Mouse (Mus musculus): ENCODE measurements at regions not wholly inside any gene's neighbourhood (a gene's known extent, or its start where the extent isn't known, plus 50 kb on each side); places are given as distances from the start of the nearest gene placed in this dataset.

DNA sequence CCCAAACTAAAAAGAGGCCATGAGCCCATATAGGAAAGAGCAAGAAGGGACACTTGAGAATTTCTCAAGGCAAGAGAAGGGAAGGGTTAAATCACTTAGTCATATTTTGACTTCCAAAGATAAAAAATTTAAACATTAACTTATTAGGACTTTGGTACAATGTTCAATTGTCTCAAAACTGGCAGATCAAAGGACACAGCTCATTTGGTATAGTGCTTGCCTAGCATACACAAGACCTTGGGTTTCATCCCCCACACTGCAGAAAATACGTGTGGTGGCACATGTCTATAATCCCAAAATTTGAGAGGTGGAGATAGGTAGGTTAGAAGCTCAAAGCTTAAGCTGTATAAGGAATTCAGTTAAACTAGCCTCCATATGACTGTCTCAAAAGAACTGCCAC lies 658.4 kb upstream of the Pfkp start:
- DNase-seq = no peak

DNA sequence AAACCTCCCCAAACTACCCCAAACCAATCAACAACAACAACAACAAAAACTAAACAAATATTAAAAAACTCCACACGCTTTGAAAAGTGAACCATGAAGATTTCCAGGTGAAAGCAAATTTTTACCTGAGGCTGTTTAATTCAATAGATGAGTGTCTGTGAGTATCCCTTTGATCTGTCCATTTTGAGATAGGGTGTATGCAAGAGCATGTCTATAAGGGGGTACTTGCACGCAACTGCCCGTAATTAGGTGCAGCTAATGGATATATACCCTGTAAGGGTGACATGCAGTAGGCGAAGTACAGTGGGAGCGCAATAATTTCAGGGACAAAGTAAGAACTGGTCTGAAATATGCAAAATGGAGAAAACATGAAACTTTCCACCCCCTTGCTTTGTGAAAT lies 658.8 kb upstream of the Pfkp start:
- no peak for DNase-seq

DNA sequence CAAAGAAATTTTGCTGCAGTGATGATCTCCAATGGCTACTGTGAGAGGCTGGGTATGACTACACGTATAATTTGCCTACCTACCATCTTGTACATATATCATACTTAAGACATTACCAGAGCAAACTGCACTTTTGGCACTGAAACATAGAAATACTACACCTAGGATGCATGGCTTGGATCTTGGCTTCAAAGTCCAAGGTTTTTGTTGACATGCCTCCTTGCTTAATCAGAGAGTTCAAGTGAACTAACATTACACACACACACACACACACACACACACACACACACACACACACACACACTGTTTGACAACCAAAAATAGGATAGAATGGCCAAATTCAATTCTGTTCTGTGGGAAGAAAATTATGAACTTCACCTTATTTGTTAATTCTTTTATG lies 664.9 kb upstream of the Pfkp start:
- no peak for DNase-seq

DNA sequence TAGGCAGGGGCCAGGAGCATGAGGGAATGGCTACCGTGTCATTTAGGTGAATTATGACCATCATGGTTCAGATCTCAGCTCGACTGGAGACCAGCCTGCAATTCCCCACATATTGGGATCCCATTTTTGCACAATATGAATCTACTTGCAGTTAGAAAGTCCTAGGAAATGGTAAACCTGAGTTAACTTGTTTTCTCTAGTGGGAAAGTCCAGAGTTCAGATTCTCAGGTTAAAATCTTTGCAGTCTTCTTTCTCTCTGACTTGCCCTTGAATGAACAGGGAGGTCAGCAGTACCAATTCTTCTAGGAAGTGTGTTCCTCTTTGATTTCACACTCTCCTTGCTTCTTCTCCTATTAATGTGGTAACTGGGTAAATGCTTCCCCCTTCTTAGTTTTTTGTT lies 681.6 kb upstream of the Pfkp start:
- DNase-seq = no peak

DNA sequence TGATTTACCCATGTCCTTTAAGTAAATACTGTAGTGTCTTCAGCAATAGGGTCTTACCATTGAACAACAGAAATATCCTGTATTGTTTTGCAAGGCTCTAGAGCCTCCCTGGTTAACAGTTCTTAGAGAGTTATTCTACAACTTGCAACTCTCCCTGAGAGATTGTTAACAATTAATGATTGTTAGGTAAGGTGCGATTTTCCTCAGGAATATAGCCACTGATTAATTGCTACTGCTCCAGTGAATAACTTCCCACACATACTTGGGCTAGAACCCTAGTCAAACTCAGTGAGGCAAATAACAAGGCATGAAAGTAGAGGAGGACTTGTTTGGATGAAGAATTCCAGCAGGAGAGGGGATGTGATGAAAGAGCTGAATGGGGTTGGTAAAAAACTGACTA lies 697.2 kb upstream of the Pfkp start:
- no peak for DNase-seq

DNA sequence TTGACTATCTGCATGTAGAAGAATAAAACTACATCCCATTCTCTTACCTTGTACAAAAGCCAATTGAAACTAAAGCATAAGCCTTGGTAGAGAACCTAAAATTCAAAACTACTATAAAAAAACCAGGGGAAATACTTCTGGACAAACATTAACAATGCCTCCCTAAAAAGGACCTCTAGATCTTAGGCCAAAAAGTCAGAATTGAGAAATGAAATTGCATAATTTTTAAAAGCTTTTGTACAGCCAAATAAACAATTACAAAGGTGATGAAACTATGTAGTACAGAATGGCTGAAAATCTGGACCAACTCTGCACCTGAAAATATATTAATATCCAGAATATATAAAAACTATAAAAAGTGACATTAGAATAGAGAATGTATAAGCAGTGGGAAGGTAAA lies 699.9 kb upstream of the Pfkp start:
- no peak for DNase-seq

DNA sequence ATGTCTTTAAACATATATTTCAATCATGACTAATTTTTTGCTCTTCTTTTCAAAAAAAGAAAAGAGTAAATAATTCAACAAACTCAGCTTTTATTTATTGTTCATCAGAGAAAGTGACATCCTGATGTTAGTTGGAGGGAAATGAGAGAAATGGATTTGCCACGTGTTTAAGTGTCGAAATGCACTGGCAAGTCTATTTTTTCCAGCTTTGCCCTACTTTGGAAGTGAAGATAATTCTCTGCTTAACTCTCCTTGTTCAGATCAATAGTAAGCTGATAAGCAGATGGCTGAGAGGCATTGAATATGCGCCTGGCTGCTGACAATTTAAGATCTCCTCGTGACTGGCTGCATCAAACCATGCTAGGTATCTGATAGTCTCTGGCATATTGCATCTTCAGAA lies 704.4 kb upstream of the Pfkp start:
- no peak for DNase-seq

DNA sequence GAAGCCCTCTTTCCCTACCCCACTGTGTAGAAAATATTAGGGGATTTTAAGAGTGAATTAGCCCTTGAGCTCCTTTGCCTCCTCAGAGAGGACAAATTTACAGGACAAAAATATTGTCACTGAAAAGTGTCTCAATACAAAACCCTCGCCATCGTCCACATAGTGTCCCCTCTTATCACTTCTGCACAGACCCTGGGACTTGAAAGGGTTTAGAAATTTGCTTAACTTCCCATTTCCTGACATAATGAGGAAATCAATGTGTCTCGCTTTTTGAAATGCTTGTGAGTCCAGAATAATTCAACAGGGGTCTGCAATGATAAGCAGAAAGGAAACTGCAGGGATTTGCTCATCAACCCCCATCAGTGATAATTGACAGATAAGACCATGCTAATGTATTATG lies 708.5 kb upstream of the Pfkp start:
- no peak for DNase-seq

DNA sequence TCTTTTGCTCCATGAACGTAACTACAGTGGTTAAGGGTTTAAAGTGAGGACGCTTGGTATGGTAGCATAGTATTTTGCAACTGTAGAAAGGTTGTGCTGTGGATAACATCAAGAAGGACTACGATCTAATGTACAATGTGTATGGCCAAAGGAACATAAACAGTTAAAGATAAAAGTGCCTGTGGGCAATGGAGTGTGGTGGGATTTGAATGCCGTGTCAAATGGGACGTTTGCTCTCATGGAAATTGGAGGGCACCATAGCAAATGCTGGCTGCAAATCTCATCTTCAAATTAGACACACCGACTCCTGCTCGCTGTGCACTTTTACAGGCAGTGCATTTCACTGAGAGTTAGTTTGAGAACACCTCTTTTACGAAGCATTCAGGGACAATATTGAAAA lies 725.0 kb upstream of the Pfkp start:
- DNase-seq = no peak

DNA sequence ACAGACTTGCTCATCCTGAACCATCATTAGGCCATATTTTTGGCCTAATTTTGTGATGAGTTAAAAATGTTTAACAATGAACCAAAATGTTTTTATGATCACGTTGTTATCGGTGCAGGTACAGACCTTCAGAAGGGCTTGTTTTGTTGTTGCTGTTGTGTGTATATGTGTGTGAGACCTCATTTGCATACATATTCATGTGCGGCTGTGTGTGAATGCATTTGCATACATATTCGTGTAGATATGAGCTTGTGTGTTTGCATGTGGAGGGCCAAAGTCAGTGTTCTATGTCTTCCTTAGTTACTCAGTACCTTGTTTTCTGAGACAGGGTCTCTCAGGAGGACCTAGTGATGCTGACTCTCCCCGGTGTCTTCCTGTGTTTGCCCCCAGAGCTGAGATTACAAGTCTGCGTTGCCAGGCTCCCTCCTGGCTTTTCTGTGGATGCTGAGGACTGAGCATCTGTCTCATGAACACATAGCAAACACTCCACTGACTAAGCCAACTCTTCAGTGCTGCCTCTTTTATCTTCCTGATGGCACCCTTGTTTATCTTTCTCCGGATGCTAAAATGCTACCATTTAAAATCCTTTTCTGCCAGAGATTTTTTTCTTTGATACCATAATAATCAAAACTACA lies 726.5 kb upstream of the Pfkp start:
- DNase-seq = no peak

DNA sequence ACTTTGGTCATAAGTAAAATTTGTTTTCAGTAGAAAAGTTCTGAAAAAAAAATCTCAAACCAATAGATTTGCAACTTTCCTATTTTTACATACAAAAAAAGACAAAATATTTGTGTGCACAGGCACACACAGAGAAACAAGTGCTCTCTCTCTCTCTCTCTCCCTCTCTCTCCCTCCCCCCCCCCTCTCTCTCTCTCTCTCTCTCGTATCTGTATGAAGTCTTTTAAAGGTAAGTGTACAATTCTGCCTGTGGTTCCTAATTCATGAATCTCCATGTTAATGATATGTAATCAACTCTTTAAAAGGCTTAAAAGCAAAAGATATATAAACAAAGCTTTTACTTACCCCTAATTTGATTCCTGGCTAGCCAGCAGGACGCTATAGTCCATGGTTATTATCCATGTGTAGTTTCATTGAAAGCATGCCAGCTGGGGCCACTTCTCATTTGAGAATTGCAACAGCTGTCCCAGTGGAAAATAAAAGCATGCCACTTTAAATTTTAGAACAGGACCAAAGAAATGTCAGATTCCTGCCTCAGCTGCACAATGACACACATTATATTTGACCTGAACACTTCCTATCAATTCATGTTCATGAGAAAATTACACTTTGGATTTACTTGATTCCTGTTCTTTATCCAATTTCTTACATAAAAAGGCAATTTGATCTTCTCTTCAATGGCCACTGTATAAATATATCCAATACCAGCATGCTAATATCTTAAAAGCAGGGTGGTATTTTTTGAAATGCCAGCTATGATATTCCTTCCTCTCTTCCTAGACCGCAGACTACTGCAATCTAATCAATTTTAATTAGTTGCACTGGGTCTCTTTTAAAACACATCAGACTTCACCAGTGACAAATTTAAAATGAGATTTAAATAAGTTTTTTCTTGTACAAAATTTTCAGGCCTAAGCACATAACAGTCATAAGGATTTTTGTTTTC lies 766.0 kb upstream of the Pfkp start:
- DNase-seq = peak; percentile 21

DNA sequence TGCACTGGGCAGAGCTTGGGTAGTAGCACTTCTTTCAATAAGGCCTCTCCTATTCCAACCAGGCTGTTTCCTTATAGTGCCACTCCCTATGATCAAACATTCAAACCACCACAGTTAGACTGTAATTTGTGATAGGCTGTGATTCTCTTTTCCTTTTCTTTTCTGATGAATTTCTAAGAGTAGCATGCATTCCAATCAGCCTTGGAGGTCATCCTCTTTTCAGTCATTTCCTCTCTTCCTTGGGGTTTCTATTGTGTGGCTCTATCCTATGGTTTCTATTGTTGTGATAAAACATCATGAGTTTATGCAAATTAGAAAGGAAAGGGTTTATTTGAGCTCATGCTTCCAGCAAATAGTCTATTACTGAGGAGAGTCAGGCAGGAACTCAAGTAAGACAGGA lies 774.9 kb upstream of the Adarb2 start:
- no peak for DNase-seq

DNA sequence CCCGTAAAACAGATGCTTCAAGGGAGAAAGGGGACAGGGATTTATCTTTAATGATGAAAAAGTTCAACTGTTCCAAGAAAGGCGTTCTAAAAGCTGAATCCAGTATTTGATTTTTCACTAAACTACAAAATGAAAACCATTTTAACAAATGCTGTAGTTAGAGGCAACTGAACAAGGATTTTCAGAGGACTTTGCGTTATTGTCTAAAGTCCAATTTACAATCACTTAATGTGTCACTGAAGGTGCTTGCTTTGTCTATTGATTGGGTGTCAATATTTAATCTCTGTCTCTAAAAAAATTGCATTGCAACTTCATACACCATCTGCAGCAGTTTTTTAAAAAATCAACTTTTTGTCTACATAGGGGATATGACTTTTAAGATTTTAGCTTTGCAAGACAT lies 773.4 kb upstream of the Adarb2 start:
- DNase-seq = no peak

DNA sequence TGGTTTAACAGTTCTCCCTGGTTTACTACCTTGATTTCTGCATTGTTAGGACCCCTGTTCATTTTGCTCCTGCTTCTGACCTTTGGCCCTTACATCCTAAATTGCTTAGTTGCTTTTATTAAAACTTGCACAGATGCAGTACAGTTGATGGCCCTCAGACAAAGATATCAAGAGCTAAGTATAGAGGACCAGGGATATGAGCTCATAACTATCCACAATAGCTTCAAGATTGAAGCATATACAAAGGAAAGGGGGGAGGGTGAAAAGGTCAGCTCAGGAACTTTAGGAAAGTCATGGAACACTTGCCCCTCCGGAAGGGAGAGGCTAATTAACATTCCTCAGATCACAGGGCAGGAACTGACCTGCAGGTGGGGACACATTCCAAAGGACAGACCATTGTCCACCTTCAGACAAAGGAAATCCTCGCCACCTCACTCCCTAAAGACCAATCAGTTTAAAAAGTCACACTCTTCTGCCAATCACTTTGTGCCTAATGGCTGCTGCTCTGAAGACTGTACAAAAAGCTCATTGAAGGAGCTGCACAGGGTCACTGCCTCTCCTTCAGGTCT lies 751.1 kb upstream of the Adarb2 start:
- DNase-seq = no peak

DNA sequence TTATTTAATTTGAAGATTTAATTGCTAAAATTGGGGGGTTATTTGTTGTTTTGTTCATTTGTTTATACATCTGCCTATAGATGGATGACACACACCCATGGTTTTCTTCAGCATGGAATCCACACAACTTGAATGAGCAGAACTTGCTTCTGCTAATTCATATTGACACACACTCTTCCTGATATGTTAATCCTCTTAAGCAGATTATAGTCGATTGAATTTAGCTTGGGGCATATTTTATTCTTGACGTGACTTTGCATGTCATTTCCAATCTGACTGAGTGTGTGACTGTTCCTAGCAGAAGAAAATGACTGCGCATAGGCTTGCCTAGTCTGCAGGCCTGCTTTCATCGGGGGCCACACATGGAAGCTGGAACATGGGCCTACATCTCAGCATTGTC lies 727.0 kb upstream of the Adarb2 start:
- DNase-seq = no peak

DNA sequence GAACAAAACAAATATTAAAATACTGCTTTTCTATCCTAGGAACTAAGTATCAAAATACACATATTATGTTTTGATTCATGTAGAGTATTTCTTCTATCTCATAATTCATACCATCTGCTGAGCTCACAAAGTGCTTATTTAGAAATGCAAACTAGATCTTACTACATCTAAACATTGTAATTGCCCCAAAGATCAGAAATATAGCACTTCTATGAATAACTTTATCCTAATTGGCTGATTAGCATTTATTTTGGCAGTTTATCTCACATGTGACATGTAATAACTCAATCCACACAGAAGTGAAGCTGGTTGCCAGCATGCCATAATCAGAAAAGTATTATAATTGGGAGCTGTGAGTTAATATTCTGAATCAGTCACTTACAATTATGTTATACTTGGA lies 684.6 kb upstream of the Adarb2 start:
- DNase-seq = no peak

DNA sequence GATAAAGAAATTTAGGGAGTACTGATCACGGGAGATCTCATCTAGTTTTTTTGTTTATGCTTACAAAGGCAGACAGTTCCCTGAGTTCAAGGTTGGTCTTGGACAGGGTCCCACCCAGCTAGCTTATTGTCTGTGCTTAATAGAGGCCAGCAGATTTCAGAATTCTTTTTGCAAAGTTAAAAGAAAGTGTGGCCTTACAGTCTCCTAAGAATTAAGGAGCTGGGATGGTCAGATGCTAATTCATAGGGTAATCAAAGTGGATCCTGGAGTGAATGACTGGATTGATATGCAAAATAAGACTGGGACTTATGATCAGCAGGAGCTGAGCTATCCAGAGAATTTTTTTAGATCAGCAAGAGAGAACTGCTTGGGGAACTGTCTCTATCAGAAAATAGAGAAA lies 678.2 kb upstream of the Adarb2 start:
- DNase-seq = no peak

DNA sequence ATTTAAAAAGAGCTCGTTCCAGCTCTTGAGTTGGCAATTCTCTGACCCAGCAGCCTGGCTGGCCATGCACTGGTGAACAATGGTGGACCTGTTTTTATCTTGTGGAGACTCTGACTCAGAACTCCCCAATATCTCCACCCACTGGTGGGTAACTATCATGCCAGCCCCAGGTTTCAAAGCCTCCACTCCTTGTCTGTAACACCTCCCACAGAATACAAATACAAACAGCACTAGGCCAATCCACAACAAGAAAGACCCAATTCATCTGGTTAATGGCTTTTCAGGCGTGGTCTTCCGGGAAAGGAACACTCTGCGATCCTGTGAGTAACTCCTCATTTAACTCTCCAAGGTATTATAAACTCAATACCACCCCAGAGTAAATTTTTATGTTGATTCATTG lies 663.8 kb upstream of the Adarb2 start:
- DNase-seq = no peak

DNA sequence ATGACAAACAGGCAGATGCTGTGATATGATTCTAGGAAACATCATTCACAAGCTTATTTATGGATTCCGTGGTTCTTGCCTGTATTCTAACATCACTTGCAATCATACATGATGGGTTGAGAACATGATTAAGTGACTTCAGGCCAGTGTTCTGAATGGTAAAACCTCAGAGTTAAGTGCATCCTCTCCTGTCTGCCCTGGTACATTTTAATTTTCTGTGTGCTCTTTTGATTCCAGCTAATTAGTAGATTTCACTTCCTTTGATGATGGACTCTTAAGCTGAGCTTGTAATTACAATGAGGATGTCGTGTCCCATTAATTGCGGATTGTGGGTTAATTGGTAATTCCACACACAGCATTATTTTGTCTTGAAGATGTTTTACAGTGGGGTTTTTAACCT lies 618.6 kb upstream of the Adarb2 start:
- DNase-seq = no peak

Data from adrenal gland, postnatal 10 days (tissue).